Mouse (Mus musculus): Measurements from ENCODE around the gene Speer4f2.
"Not testable (repeated sequence)": the region's sequence is repeated elsewhere in the genome, so short reads cannot be mapped to it uniquely, and the experiment has no call there.

Gene Speer4f2

GRCm38 (mm10) chr5:17372880-17373279 is at the start of gene Speer4f2:
TSS of gene Speer4f2 (plus strand) at chr5:17373180.
- DNase-seq: not testable (repeated sequence)

DNA sequence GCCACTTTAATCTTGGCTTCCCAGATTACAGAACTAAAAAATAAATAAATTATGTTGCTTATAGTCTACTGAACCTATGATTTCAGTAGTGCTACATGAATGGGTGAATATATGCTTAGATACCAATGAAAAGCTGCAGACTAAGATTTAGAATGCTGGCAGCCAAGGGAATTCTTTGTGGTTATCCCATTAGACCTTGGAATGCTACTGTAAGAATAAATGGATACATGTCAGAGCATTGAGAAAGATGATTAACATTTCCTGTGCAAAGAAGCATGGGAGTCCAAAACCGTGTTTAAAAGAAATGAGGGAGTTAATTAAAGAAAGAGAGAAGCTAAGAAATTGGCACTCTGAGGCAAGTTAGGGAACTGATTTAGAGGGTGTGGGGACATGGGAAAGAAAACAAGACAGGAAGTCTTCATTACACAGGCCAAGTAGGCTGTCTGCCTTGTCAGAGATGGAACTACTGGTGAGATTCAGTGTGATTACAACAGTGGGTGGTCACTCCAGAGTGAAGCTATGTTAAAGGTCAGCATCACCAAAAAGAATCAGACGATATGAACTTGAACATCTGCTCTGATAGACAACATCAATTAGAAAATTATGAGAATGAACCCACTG is 43.9 kb upstream of the Speer4f2 start:
- DNase-seq: no peak

DNA sequence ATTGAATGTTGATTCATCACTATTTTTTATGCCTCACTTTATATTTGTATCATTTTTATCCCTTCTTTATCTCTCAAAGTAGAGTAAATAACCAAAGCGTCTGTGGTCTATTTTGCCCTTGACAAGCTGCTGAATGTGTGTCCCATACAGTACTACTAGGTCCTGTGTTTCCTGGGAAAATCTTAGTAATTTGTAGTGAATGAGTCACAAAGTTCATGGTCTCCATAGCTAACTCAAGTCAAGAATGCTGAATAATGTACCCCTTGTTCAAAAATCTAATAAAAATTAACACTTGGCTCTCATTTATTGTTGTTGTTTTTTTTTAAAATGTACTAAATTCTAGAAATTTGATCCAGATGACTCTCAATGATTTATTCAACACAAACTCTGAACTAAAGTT is 38.1 kb upstream of the Speer4f2 start:
- no peak for DNase-seq

DNA sequence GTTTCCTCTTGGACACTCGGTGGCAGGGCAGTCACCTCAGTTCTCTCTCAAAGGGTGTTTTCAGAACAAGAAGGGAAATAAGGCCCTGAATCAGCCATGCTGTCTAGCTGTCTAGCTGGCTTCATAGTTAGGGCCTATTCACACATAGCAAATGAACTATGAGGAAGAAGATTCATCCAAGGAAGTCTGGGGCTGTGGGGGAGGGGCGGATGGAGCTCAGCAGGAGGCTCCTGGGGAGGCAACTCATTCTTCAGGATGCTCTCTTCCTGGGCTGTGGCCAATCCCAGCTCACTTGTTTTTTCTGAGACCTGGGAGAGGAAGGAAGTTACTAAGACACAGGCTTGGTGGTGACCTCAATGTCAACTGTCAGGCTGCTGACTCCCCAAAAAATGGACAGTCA is 27.2 kb upstream of the Speer4f2 start:
- peak; percentile 46 for DNase-seq

GRCm38 (mm10) chr5:17359394-17359999 is 13.5 kb upstream of the Speer4f2 start:
- no peak for DNase-seq

- no peak for DNase-seq
These were observed 16.9 kb downstream of the Speer4f2 start for GRCm38 (mm10) chr5:17389926-17390325.

DNA sequence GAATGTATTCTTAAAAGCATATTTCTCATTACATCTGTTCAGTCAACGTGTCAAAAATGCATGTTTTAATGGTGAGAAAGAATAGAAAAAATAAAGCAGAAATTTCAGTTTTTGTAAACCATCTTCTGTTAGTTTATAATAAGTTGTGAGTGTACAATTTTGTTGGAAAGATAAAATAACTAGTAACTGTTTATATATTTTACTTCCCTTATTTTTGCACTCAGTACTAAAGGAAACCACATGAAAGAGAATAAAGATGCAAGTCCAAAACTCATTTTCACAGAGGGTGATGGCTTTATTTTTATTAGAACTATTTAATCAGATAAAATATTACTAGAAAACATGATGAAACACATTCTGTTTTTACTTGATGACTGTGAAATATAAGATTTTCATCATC is 18.2 kb downstream of the Speer4f2 start:
- DNase-seq: no peak

- no peak for DNase-seq
These were observed 27.6 kb downstream of the Speer4f2 start for GRCm38 (mm10) chr5:17400571-17400970.

- DNase-seq: no peak
These were observed 28.5 kb downstream of the Speer4f2 start for GRCm38 (mm10) chr5:17401206-17402077.

DNA sequence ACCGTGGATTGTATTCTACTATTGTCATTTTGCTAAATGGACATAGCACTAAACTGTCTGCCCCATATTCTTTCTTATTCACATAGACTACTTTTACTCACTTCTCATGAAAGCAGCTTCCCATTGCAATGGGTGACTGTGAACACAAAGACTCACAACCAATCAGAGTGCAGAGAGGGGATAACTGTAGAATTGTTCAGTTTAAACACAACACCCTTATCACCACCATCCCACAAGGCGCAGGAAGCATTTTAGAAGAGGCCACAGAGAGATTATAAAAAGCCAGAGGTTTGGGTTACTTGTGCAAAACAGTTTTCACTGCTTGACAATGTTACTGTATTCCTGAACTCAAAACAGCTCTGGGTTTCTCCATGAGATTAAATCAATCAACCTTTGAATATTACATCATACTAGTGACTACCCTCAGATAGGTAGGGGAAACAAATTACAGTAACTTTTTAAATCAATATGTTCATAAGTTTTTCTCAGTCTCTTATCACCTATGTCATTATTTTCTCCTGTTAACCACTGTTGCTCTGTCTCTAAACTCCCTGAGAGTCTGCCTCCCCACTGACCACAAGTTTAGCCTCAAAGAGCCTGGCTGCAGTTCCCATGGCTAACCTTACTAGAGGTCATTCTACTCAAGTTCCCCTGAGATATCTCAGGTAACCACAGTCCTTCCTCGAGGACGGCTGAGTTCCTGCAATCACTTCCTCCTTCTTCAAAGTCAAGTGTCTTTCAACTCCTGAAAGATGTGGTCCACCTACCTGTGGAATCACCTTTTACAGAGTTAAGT is 29.5 kb downstream of the Speer4f2 start:
- DNase-seq: no peak

- no peak for DNase-seq
These were observed 30.6 kb downstream of the Speer4f2 start for GRCm38 (mm10) chr5:17403584-17403983.

DNA sequence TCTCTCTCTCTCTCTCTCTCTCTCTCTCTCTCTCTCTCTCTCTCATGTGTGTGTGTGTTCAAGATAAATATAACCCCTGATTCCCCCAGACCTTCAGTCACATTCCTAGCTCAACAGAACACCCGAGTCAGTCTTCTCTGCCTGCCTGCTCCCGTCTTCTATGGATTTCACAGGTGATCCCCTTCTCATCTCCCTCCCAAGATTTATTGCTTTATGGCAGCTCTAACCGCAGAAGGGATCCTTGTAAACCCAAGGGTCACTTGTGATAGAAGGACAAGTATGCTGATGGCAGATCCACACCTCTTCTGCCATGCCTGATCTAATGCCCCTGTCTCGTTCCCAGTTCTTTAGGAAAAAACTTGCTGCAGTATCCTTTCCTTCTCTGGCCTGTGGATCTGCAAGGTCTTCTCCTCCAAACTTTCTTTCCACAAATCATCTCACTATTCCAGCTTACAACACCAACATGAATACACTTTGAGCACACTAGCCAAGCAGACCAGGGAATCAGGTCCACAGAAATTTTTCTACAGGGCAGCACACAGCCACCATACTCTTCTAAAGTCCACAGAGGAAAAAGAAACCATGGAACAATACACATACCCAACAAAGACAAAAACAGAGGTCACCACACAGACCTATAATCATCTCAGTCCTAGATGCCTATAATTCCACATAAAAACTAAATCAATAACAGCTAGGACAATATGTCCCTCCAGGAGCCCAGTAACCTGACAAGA is 36.1 kb downstream of the Speer4f2 start:
- peak; percentile 35 for DNase-seq

DNA sequence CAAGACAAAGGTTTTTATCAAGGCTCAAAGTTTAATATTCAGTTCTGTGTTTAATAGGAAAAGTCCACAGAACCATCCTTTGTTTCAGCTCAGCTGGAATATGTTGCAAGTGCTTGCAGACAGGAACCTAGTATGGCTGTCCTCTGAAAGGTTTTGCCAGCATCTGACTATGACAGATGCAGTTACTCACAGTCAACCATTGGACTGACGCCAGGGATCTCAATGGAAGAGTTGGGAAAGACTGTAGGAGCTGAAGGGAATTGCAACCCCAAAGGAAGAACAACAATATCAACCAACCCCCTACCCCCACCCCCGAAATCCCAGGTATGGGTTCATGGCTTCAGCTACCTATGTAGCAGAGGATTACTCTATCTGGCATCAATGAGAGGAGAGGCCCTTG is 44.2 kb downstream of the Speer4f2 start:
- no peak for DNase-seq

GRCm38 (mm10) chr5:17419215-17419820 is 46.3 kb downstream of the Speer4f2 start:
- peak; percentile 90 for DNase-seq

DNA sequence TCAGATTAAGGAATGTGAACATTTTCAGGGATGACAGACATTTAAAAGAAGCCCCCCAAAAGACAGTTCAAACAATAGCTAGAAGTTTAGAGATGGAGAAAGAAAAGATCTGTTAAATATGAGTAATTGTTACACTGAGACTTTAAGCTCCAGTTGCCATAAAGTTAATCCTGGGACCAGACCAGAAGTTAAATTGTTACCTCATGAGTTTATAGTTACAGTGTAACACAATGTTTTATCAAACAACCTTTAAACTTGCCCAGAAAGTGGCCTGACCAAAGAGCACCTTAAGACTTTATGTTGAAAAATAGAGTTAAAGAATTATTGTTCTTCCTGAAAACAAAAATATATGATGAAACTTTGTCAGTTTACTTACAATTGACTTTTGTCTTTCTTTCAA is 46.9 kb downstream of the Speer4f2 start:
- no peak for DNase-seq

DNA sequence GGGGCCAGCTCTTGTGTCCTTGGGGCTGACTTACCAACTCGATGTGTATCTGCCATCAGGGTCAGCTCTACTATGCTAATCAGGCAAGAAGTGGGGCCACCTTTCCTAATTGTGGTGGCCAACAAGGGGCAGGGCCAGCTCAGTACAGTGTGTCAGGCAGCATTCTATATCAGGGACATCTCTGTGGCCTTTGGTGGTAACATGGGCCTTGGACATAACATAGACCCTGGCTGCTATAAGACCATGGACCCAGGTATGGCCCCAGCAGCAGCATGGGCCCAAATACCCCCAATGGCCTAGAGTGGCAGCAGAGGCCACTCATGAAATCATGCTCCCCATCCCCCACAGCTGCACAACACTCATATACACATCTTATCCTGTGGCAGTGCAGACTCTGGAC is 49.2 kb downstream of the Speer4f2 start:
- DNase-seq: peak; percentile 84

DNA sequence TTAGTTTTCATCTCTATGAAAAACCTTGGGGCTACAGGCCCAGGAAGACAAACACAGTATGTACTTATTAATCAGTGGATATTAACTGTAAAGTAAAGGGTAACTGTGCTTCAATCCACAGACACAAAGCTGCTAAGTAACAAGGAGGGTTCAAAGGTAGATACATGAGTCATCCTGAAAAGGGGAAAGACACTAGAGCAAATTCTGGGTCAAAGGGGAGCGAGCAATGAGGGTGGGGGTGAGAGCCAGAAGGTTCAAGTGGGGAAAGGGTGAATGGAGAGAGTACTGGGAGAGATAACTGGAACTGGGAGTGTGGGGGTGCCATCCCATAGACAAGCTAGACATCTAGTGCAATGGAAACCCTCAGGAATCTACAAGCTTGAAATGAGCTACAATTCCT is 54.0 kb downstream of the Speer4f2 start:
- peak; percentile 61 for DNase-seq

All from heart, adult 11 months (tissue).